Mouse (Mus musculus) small intestine, adult 2 months (tissue): Measurements from ENCODE around the gene Gm27027.

ENCODE experiments used
- CTCF ChIP-seq: fragments of 200-500 bp; IDR thresholded peaks from 2 replicates; pipeline ENCODE4 v1.5.1; 2012; ENCODE audit warnings: low read depth, mild to moderate bottlenecking, control low read depth, inconsistent platforms, low read length, moderate library complexity, mixed read lengths; ENCODE audit not compliant: insufficient replicate concordance, insufficient read length; ENCODE audit errors: extremely low read depth
- POLR2A ChIP-seq: fragments of 200-500 bp; IDR thresholded peaks from 2 replicates; pipeline ENCODE4 v1.6.1; 2012; ENCODE audit warnings: low read depth, mild to moderate bottlenecking, control low read depth, inconsistent platforms, low read length, moderate library complexity

GRCm38 (mm10) chr2:94045411-94046090 is 49.4 kb upstream of the Gm27027 start:
- TF ChIP-seq CTCF (no peak), POLR2A (no peak)
